Mouse (Mus musculus) lung, postnatal 4 days (tissue): ENCODE measurements around the gene Clpx.
"Not testable (repeated sequence)": the region's sequence is repeated elsewhere in the genome, so short reads cannot be mapped to it uniquely, and the experiment has no call there.

ENCODE experiments used
- DNase-seq, 2 experiments: peaks; one replicate each; pipeline ENCODE4 v3.0.0; 2021

The Clpx gene

GRCm38 (mm10) chr9:65293973-65294715 lies at the start of gene Clpx:
Clpx (plus strand) TSS chr9:65294260.
- peak; percentile 98 for DNase-seq

GRCm38 (mm10) chr9:65247502-65248376 lies 46.3 kb upstream of the Clpx start:
- peak; percentile 19 to 42 for DNase-seq

- DNase-seq, result peak in 1 of 2 experiments; percentile 7
Measured at GRCm38 (mm10) chr9:65248377-65248690, 45.7 kb upstream of the Clpx start.

- no peak for DNase-seq
Measured at GRCm38 (mm10) chr9:65252026-65252425, 42.0 kb upstream of the Clpx start.

GRCm38 (mm10) chr9:65255906-65256600 lies 38.0 kb upstream of the Clpx start:
- DNase-seq, result no peak

GRCm38 (mm10) chr9:65257218-65257910 lies 36.7 kb upstream of the Clpx start:
- DNase-seq, result no peak

- no peak for DNase-seq
Measured at GRCm38 (mm10) chr9:65259366-65259765, 34.7 kb upstream of the Clpx start.

GRCm38 (mm10) chr9:65261591-65262230 lies 32.3 kb upstream of the Clpx start:
- no peak for DNase-seq

GRCm38 (mm10) chr9:65262641-65263120 lies 31.4 kb upstream of the Clpx start:
- DNase-seq, result no peak

- peak in 1 of 2 experiments; percentile 55 for DNase-seq
Measured at GRCm38 (mm10) chr9:65264959-65265358, 29.1 kb upstream of the Clpx start, which contains the start of gene Cilp. Cilp (plus strand) TSS chr9:65265180.

GRCm38 (mm10) chr9:65267742-65268515 lies 26.1 kb upstream of the Clpx start:
- DNase-seq, result no peak

GRCm38 (mm10) chr9:65273048-65273809 lies 20.8 kb upstream of the Clpx start:
- no peak for DNase-seq

GRCm38 (mm10) chr9:65273873-65274272 lies 20.2 kb upstream of the Clpx start:
- DNase-seq, result no peak

- not testable (repeated sequence) for DNase-seq
Measured at GRCm38 (mm10) chr9:65274851-65275250, 19.2 kb upstream of the Clpx start.

- DNase-seq, result no peak
Measured at GRCm38 (mm10) chr9:65275810-65276530, 18.1 kb upstream of the Clpx start.

GRCm38 (mm10) chr9:65281536-65282151 lies 12.4 kb upstream of the Clpx start:
- DNase-seq, result no peak

GRCm38 (mm10) chr9:65283301-65283700 lies 10.8 kb upstream of the Clpx start:
- peak in 1 of 2 experiments; percentile 52 for DNase-seq

- DNase-seq, result not testable (repeated sequence)
Measured at GRCm38 (mm10) chr9:65288252-65288651, 5.8 kb upstream of the Clpx start.

- DNase-seq, result no peak
Measured at GRCm38 (mm10) chr9:65289988-65290387, 4.1 kb upstream of the Clpx start.
